8 mouse cellular contexts compared by ENCODE assay signal in genomic region chr3:87173486-87174085, GRCm38 (mm10). TPM values are rescaled to one million over a fixed set of nuclear protein-coding genes. Genes with fewer than 3 reads are reported as not detected.
DNase-seq lines count a peak whose midpoint lies in the region; ATAC-seq lines count a peak whose summit lies in the region.

No protein-coding gene starts in this region.

- H3K36me3 ChIP-seq in kidney, embryonic 16.5 days (ENCODE audit: insufficient read depth, low read length) = no peaks in the 10 kb centered on the region
- peaks cover 12% of the 10 kb centered on the region; the same call in 1 of the 2 replicates for H3K36me3 ChIP-seq in embryonic facial prominence, embryonic 10.5 days (replicated peaks)
- no peaks in the 10 kb centered on the region for H3K36me3 ChIP-seq in hindbrain, embryonic 11.5 days (ENCODE audit: control insufficient read depth, insufficient read depth, low read length)
- no peaks in the 10 kb centered on the region for H3K36me3 ChIP-seq in midbrain, embryonic 12.5 days

- no peaks in the 10 kb centered on the region for H3K9me3 ChIP-seq in kidney, embryonic 16.5 days (ENCODE audit: low read length)
- no peaks in the 10 kb centered on the region for H3K9me3 ChIP-seq in embryonic facial prominence, embryonic 10.5 days
- H3K9me3 ChIP-seq in hindbrain, embryonic 11.5 days (ENCODE audit: control insufficient read depth, low read length) = no peaks in the 10 kb centered on the region
- H3K9me3 ChIP-seq in midbrain, embryonic 12.5 days = no peaks in the 10 kb centered on the region

- no peaks in the 10 kb centered on the region for H3K27me3 ChIP-seq in kidney, embryonic 16.5 days (ENCODE audit: insufficient read depth, low read length)
- no peaks in the 10 kb centered on the region for H3K27me3 ChIP-seq in embryonic facial prominence, embryonic 10.5 days (replicated peaks; ENCODE audit: low read depth, poor library complexity, severe bottlenecking)
- no peaks in the 10 kb centered on the region for H3K27me3 ChIP-seq in hindbrain, embryonic 11.5 days (ENCODE audit: control insufficient read depth, insufficient read depth, low read length)
- H3K27me3 ChIP-seq in midbrain, embryonic 12.5 days = no peaks in the 10 kb centered on the region

- no peak for DNase-seq in kidney, postnatal 36 days
- no peak for DNase-seq in embryonic facial prominence, embryonic 10.5 days (ENCODE audit: low spot score)
- peak; percentile 52 for DNase-seq in hindbrain, embryonic 11.5 days (ENCODE audit: low spot score)
- no peak for DNase-seq in cerebellum, postnatal 10 days
- DNase-seq in kidney, postnatal 4 days = no peak
- no peak for DNase-seq in T-cell, adult 2 months (ENCODE audit: low spot score)

- H3K9ac ChIP-seq in kidney, embryonic 16.5 days (replicated peaks; ENCODE audit: low read length) = peak overlapping the region; percentile 87
- H3K9ac ChIP-seq in hindbrain, embryonic 11.5 days (ENCODE audit: low read depth, low read length) = peak overlapping the region; percentile 89
- peak overlapping the region; percentile 81 for H3K9ac ChIP-seq in midbrain, embryonic 12.5 days (replicated peaks)

- H3K4me2 ChIP-seq in kidney, embryonic 16.5 days (replicated peaks; ENCODE audit: low read depth, low read length) = peak overlapping the region; percentile 77
- peak overlapping the region; percentile 76 for H3K4me2 ChIP-seq in hindbrain, embryonic 11.5 days (replicated peaks; ENCODE audit: low read depth, low read length)
- peak overlapping the region; percentile 72 for H3K4me2 ChIP-seq in midbrain, embryonic 12.5 days (replicated peaks)

- peaks cover 41% of the 10 kb centered on the region for H3K4me1 ChIP-seq in kidney, embryonic 16.5 days (ENCODE audit: insufficient read depth, low read length)
- H3K4me1 ChIP-seq in embryonic facial prominence, embryonic 10.5 days = peaks cover 59% of the 10 kb centered on the region
- peaks cover 6% of the 10 kb centered on the region for H3K4me1 ChIP-seq in hindbrain, embryonic 11.5 days (replicated peaks; ENCODE audit: control insufficient read depth, insufficient read depth, low read length)
- H3K4me1 ChIP-seq in midbrain, embryonic 12.5 days = peaks cover 55% of the 10 kb centered on the region

- peak overlapping the region; percentile 87 for H3K27ac ChIP-seq in kidney, embryonic 16.5 days (ENCODE audit: low read length)
- H3K27ac ChIP-seq in embryonic facial prominence, embryonic 10.5 days (replicated peaks) = peak overlapping the region; percentile 97
- peak overlapping the region; percentile 75 for H3K27ac ChIP-seq in hindbrain, embryonic 11.5 days (ENCODE audit: low read depth, low read length)
- peak overlapping the region; percentile 73 for H3K27ac ChIP-seq in midbrain, embryonic 12.5 days (replicated peaks)

- peak; percentile 17 for ATAC-seq in kidney, embryonic 16.5 days (ENCODE audit: low FRiP score, low TSS enrichment)
- ATAC-seq in hindbrain, embryonic 11.5 days (ENCODE audit: low FRiP score) = peak; percentile 12; the same call in 1 of the 2 replicates
- peak; percentile 3; the same call in 1 of the 2 replicates for ATAC-seq in midbrain, embryonic 12.5 days (ENCODE audit: low FRiP score, low read depth)

- H3K4me3 ChIP-seq in kidney, embryonic 16.5 days (ENCODE audit: low read length) = peak overlapping the region; percentile 64
- peak overlapping the region; percentile 85 for H3K4me3 ChIP-seq in embryonic facial prominence, embryonic 10.5 days
- peak overlapping the region; percentile 72 for H3K4me3 ChIP-seq in hindbrain, embryonic 11.5 days (ENCODE audit: low read depth, low read length)
- peak overlapping the region; percentile 64 for H3K4me3 ChIP-seq in midbrain, embryonic 12.5 days

- 3% methylated on average over 8 of the region's 8 CpGs for WGBS in kidney, embryonic 16.5 days
- under 1% methylated on average over 8 of the region's 8 CpGs for WGBS in embryonic facial prominence, embryonic 10.5 days
- 0% methylated on average over 8 of the region's 8 CpGs for WGBS in hindbrain, embryonic 11.5 days
- 4% methylated on average over 8 of the region's 8 CpGs for WGBS in midbrain, embryonic 12.5 days

RNA-seq across cellular contexts. Expression of gene Kirrel, which starts 1.0 kb away (rescaled TPM):
- polyA plus RNA-seq in kidney, embryonic 16.5 days (2015; fragmentation: Nextera tagmentation; extraction: Ambion mirVana) = 16.4 and 18.6 TPM in 2 replicates
- 17.4 and 18.4 TPM in 2 replicates for polyA plus RNA-seq in embryonic facial prominence, embryonic 10.5 days (2016; fragmentation: Nextera tagmentation; extraction: Ambion mirVana)
- 7.3 and 11.5 TPM in 2 replicates for polyA plus RNA-seq in hindbrain, embryonic 11.5 days (2014; fragmentation: Nextera tagmentation; extraction: Ambion mirVana)
- polyA plus RNA-seq in midbrain, embryonic 12.5 days (2016; fragmentation: Nextera tagmentation; extraction: Ambion mirVana) = 12.9 and 13.5 TPM in 2 replicates
